17 mouse cellular contexts compared by ENCODE assay signal in genomic region chr10:19955817-19956216, GRCm38 (mm10).
"Had no signal": no experiment of that assay in that cellular context is flagged by ENCODE, and none has a peak within 500 bp of the region (broad histone marks: within the 10 kb centered on the region; RNA-seq: fewer than 3 reads in every experiment).

No protein-coding gene starts in this region.

- DNase-seq: kidney, adult 2 months; kidney, postnatal 14 days; lung, embryonic 14.5 days; retina, postnatal 1 day; right cerebral cortex, postnatal 14 days; thymus, adult 2 months; thymus, postnatal 25 days had no signal

- H3K9ac ChIP-seq: intestine, embryonic 15.5 days; kidney, embryonic 15.5 days; liver, embryonic 14.5 days; lung, embryonic 14.5 days; midbrain, embryonic 15.5 days; neural tube, embryonic 13.5 days had no signal

- H3K27ac ChIP-seq: intestine, embryonic 15.5 days; kidney, embryonic 15.5 days; left cerebral cortex, adult 2 months; limb, embryonic 10.5 days; liver, embryonic 14.5 days; macrophage; midbrain, embryonic 15.5 days; neural tube, embryonic 13.5 days had no signal

- H3K9me3 ChIP-seq: intestine, embryonic 15.5 days; kidney, embryonic 15.5 days; limb, embryonic 10.5 days; midbrain, embryonic 15.5 days; neural tube, embryonic 13.5 days had no signal

- H3K36me3 ChIP-seq: intestine, embryonic 15.5 days; kidney, embryonic 15.5 days; limb, embryonic 10.5 days; midbrain, embryonic 15.5 days; neural tube, embryonic 13.5 days had no signal

- H3K4me2 ChIP-seq: kidney, embryonic 15.5 days; midbrain, embryonic 11.5 days; midbrain, embryonic 15.5 days; neural tube, embryonic 13.5 days had no signal

- H3K4me1 ChIP-seq: midbrain, embryonic 15.5 days; neural tube, embryonic 13.5 days had no signal

- H3K4me3 ChIP-seq: intestine, embryonic 15.5 days; kidney, embryonic 15.5 days; left cerebral cortex, adult 2 months; limb, embryonic 10.5 days; megakaryocyte, embryonic 14.5 days; midbrain, embryonic 15.5 days; neural tube, embryonic 13.5 days had no signal

- H3K27me3 ChIP-seq: intestine, embryonic 15.5 days; kidney, embryonic 15.5 days; megakaryocyte, embryonic 14.5 days; midbrain, embryonic 15.5 days; neural tube, embryonic 13.5 days had no signal

- ATAC-seq: intestine, embryonic 15.5 days; midbrain, embryonic 15.5 days had no signal
